Mouse (Mus musculus): ENCODE measurements around the gene Ttf2. TPM values are rescaled to one million over a fixed set of nuclear protein-coding genes. Genes with fewer than 3 reads are reported as not detected.
A peak's percentile ranks its signal among the peaks of the same experiment; 100 is the strongest.

Gene Ttf2
- polyA plus RNA-seq, 1 experiment: 5.2 TPM

DNA sequence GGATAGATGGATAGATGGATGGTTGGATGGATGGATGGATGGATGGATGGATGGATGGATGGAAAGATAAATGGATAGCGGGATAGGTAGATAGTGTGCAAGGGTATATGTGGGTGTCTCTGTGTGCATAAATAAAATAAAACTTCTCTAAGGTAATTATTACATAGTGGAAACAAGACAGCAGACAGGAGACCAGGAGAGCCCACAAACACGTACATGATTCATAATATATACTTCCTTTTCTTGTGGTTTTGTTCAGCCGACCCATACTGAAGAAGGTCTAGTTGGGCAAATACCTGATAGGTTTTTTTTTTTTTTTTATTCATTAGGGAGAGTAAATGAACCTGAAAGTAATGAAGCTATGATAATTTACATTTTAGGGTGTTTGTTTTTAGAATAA, 44.1 kb upstream of the Ttf2 start:
- H3K79me2 ChIP-seq (ENCODE audit: control insufficient read depth, insufficient read depth): no peaks in the 10 kb centered on the region
- H3ac ChIP-seq (ENCODE audit: control insufficient read depth, insufficient read length): no peak overlapping the region
- no peak overlapping the region for H3K4me2 ChIP-seq (ENCODE audit: low read depth)
- TF ChIP-seq TCF12 (IDR thresholded peaks at IDR 0.05; ENCODE audit: insufficient read depth, poor library complexity, severe bottlenecking) (no peak), USF1 (IDR thresholded peaks at IDR 0.05; ENCODE audit: low read depth) (no peak), MAX (IDR thresholded peaks at IDR 0.05; ENCODE audit: low read depth) (no peak), POLR2A (IDR thresholded peaks at IDR 0.05; ENCODE audit: insufficient read length, low read depth) (no peak), POLR2AphosphoS2 (IDR thresholded peaks at IDR 0.05; ENCODE audit: insufficient read length, low read depth) (no peak), TCF3 (IDR thresholded peaks at IDR 0.05; ENCODE audit: insufficient read length, low read depth) (no peak), CEBPB (IDR thresholded peaks at IDR 0.05; ENCODE audit: insufficient read depth, poor library complexity, severe bottlenecking) (no peak), MYOD1 (IDR thresholded peaks at IDR 0.05; ENCODE audit: control insufficient read depth in 1 of 3, insufficient read length in 2 of 3, low read depth in 2 of 3) (no peak), E2F4 (IDR thresholded peaks at IDR 0.05; ENCODE audit: insufficient read depth) (no peak), MYOG (IDR thresholded peaks at IDR 0.05; ENCODE audit: control insufficient read depth in 1 of 3, insufficient read depth in 1 of 3, insufficient read length in 2 of 3, low read depth in 2 of 3) (no peak), REST (IDR thresholded peaks at IDR 0.05; ENCODE audit: insufficient read depth, insufficient read length) (no peak), SRF (IDR thresholded peaks at IDR 0.05; ENCODE audit: control insufficient read depth, insufficient read length, low read depth) (no peak)
- H3K4me3 ChIP-seq: no peak overlapping the region
- no peaks in the 10 kb centered on the region for H3K36me3 ChIP-seq (ENCODE audit: control insufficient read depth, insufficient read depth)
- no peaks in the 10 kb centered on the region for H3K27me3 ChIP-seq (ENCODE audit: control insufficient read depth, insufficient read depth, insufficient read length)

- no peak overlapping the region for H3K4me3 ChIP-seq
- H3K36me3 ChIP-seq (ENCODE audit: control insufficient read depth, insufficient read depth): no peaks in the 10 kb centered on the region
- TF ChIP-seq CEBPB (IDR thresholded peaks at IDR 0.05; ENCODE audit: insufficient read depth, poor library complexity, severe bottlenecking): no peak
- no peak for TF ChIP-seq SRF (IDR thresholded peaks at IDR 0.05; ENCODE audit: control insufficient read depth, insufficient read length, low read depth)
- TF ChIP-seq TCF12 (IDR thresholded peaks at IDR 0.05; ENCODE audit: insufficient read depth, poor library complexity, severe bottlenecking): no peak
- TF ChIP-seq USF1 (IDR thresholded peaks at IDR 0.05; ENCODE audit: low read depth): no peak
- TF ChIP-seq POLR2A (IDR thresholded peaks at IDR 0.05; ENCODE audit: insufficient read length, low read depth): no peak
- no peak for TF ChIP-seq MYOD1 (IDR thresholded peaks at IDR 0.05; ENCODE audit: control insufficient read depth in 1 of 3, insufficient read length in 2 of 3, low read depth in 2 of 3)
- no peak for TF ChIP-seq MYOG (IDR thresholded peaks at IDR 0.05; ENCODE audit: control insufficient read depth in 1 of 3, insufficient read depth in 1 of 3, insufficient read length in 2 of 3, low read depth in 2 of 3)
- TF ChIP-seq TCF3 (IDR thresholded peaks at IDR 0.05; ENCODE audit: insufficient read length, low read depth): no peak
- no peak for TF ChIP-seq POLR2AphosphoS2 (IDR thresholded peaks at IDR 0.05; ENCODE audit: insufficient read length, low read depth)
- TF ChIP-seq E2F4 (IDR thresholded peaks at IDR 0.05; ENCODE audit: insufficient read depth): no peak
- no peak for TF ChIP-seq MAX (IDR thresholded peaks at IDR 0.05; ENCODE audit: low read depth)
- TF ChIP-seq REST (IDR thresholded peaks at IDR 0.05; ENCODE audit: insufficient read depth, insufficient read length): no peak
- no peak overlapping the region for H3K4me2 ChIP-seq (ENCODE audit: low read depth)
- H3ac ChIP-seq (ENCODE audit: control insufficient read depth, insufficient read length): no peak overlapping the region
- H3K79me2 ChIP-seq (ENCODE audit: control insufficient read depth, insufficient read depth): no peaks in the 10 kb centered on the region
- no peaks in the 10 kb centered on the region for H3K27me3 ChIP-seq (ENCODE audit: control insufficient read depth, insufficient read depth, insufficient read length)
These were observed 43.5 kb upstream of the Ttf2 start for GRCm38 (mm10) chr3:101013005-101013404.

- Histone ChIP-seq H3K79me2 (ENCODE audit: control insufficient read depth, insufficient read depth) (no peaks in the 10 kb centered on the region), H3ac (ENCODE audit: control insufficient read depth, insufficient read length) (no peak overlapping the region), H3K36me3 (ENCODE audit: control insufficient read depth, insufficient read depth) (no peaks in the 10 kb centered on the region), H3K4me2 (ENCODE audit: low read depth) (no peak overlapping the region), H3K4me3 (no peak overlapping the region), H3K27me3 (ENCODE audit: control insufficient read depth, insufficient read depth, insufficient read length) (no peaks in the 10 kb centered on the region)
- TF ChIP-seq TCF3 (IDR thresholded peaks at IDR 0.05; ENCODE audit: insufficient read length, low read depth): no peak
- TF ChIP-seq MAX (IDR thresholded peaks at IDR 0.05; ENCODE audit: low read depth): no peak
These were observed 43.1 kb upstream of the Ttf2 start for GRCm38 (mm10) chr3:101012597-101012996.

DNA sequence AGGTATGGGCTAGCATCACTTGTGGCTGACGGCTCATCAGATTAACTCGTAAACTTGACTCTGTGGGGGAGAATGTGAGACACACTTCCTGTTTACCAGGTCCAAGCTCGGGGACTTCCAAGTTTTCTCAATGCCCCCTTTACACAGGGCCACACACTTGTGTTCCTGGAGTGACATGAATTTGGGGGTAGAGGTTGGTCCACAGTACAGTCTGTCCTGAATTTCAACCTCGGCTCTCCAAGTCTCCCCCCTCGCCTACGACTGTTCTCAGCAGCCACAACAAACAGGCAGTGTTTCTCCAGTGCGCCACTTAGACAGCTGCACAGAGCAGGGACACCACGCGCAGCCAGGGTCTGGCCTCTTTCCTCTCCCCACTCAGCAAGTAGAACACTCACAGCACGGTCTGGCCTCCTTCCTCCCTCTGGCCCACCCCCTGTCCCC, 42.7 kb upstream of the Ttf2 start:
- no peak overlapping the region for H3K4me2 ChIP-seq (ENCODE audit: low read depth)
- no peaks in the 10 kb centered on the region for H3K79me2 ChIP-seq (ENCODE audit: control insufficient read depth, insufficient read depth)
- no peak overlapping the region for H3ac ChIP-seq (ENCODE audit: control insufficient read depth, insufficient read length)
- H3K27me3 ChIP-seq (ENCODE audit: control insufficient read depth, insufficient read depth, insufficient read length): no peaks in the 10 kb centered on the region
- no peak overlapping the region for H3K4me3 ChIP-seq
- no peaks in the 10 kb centered on the region for H3K36me3 ChIP-seq (ENCODE audit: control insufficient read depth, insufficient read depth)
- TF ChIP-seq MYOG (IDR thresholded peaks at IDR 0.05; ENCODE audit: control insufficient read depth in 1 of 3, insufficient read depth in 1 of 3, insufficient read length in 2 of 3, low read depth in 2 of 3): peak in 2 of 3 experiments; percentile 43 to 45
- no peak for TF ChIP-seq E2F4 (IDR thresholded peaks at IDR 0.05; ENCODE audit: insufficient read depth)
- peak in 2 of 3 experiments; percentile 52 to 53 for TF ChIP-seq MYOD1 (IDR thresholded peaks at IDR 0.05; ENCODE audit: control insufficient read depth in 1 of 3, insufficient read length in 2 of 3, low read depth in 2 of 3)

GRCm38 (mm10) chr3:101011203-101011600, 41.7 kb upstream of the Ttf2 start:
- H3K4me2 ChIP-seq (ENCODE audit: low read depth): peak overlapping the region; percentile 24
- no peaks in the 10 kb centered on the region for H3K79me2 ChIP-seq (ENCODE audit: control insufficient read depth, insufficient read depth)
- no peaks in the 10 kb centered on the region for H3K27me3 ChIP-seq (ENCODE audit: control insufficient read depth, insufficient read depth, insufficient read length)
- H3ac ChIP-seq (ENCODE audit: control insufficient read depth, insufficient read length): no peak overlapping the region
- TF ChIP-seq REST (IDR thresholded peaks at IDR 0.05; ENCODE audit: insufficient read depth, insufficient read length) (no peak), MYOD1 (IDR thresholded peaks at IDR 0.05; ENCODE audit: control insufficient read depth in 1 of 3, insufficient read length in 2 of 3, low read depth in 2 of 3) (peak; percentile 2 to 88 (median 76)), TCF12 (IDR thresholded peaks at IDR 0.05; ENCODE audit: insufficient read depth, poor library complexity, severe bottlenecking) (peak; percentile 47), MYOG (IDR thresholded peaks at IDR 0.05; ENCODE audit: control insufficient read depth in 1 of 3, insufficient read depth in 1 of 3, insufficient read length in 2 of 3, low read depth in 2 of 3) (peak in 2 of 3 experiments; percentile 26 to 42)
- no peak overlapping the region for H3K4me3 ChIP-seq
- no peaks in the 10 kb centered on the region for H3K36me3 ChIP-seq (ENCODE audit: control insufficient read depth, insufficient read depth)
